Mouse (Mus musculus) liver, adult 2 months (tissue): Measurements from ENCODE around the gene 9230104L09Rik.

Experiments used
- CTCF ChIP-seq: fragments of 200-500 bp; IDR thresholded peaks from 2 replicates; pipeline ENCODE4 v1.5.1; 2011; ENCODE audit warnings: low read depth, low read length, control low read depth
- POLR2A ChIP-seq: fragments of 200-500 bp; IDR thresholded peaks from 2 replicates; pipeline ENCODE4 v1.6.1; 2011; ENCODE audit warnings: low read length, control low read depth; ENCODE audit not compliant: insufficient read depth; ENCODE audit errors: extremely low read depth

- TF ChIP-seq POLR2A (no peak), CTCF (no peak)
Observed at GRCm38 (mm10) chr2:148834912-148835311, 29.9 kb downstream of the 9230104L09Rik start, which contains the start of gene Cst9.
